Mouse (Mus musculus) lung, embryonic 15.5 days (tissue): ENCODE measurements at regions not wholly inside any gene's neighbourhood (a gene's known extent, or its start where the extent isn't known, plus 50 kb on each side); places are given as distances from the start of the nearest gene placed in this dataset.

Experiments
- ATAC-seq: fragments of 200-750 bp; cut with Nextera tagmentation; 2 replicates; pipeline ENCODE4 v1.8.0; 2017; ENCODE audit warnings: moderate number of reproducible peaks, borderline replicate concordance; ENCODE audit not compliant: low FRiP score, low TSS enrichment; ENCODE audit errors: extremely low read depth
- H3K27ac ChIP-seq: fragments of 300-500 bp; sonication (generic); 2 replicates; pipeline ENCODE4 v1.5.1; 2015; ENCODE audit warnings: moderate library complexity, mild to moderate bottlenecking, inconsistent platforms
- H3K27me3 ChIP-seq: fragments of 300-500 bp; sonication (generic); 2 replicates; pipeline ENCODE4 v1.6.1; 2015; ENCODE audit warnings: inconsistent platforms
- H3K36me3 ChIP-seq: fragments of 300-500 bp; sonication (generic); 2 replicates; pipeline ENCODE4 v1.6.1; 2015; ENCODE audit warnings: inconsistent platforms
- H3K4me1 ChIP-seq: fragments of 300-500 bp; sonication (generic); 2 replicates; pipeline ENCODE4 v1.6.1; 2015; ENCODE audit warnings: inconsistent platforms
- H3K4me2 ChIP-seq: fragments of 300-500 bp; sonication (generic); 2 replicates; pipeline ENCODE4 v1.6.1; 2015; ENCODE audit warnings: inconsistent platforms, mild to moderate bottlenecking, moderate library complexity
- H3K4me3 ChIP-seq: fragments of 300-500 bp; sonication (generic); 2 replicates; pipeline ENCODE4 v1.5.1; 2015; ENCODE audit warnings: mild to moderate bottlenecking, inconsistent platforms
- H3K9ac ChIP-seq: fragments of 300-500 bp; sonication (generic); 2 replicates; pipeline ENCODE4 v1.6.1; 2015; ENCODE audit warnings: inconsistent platforms
- H3K9me3 ChIP-seq: fragments of 300-500 bp; sonication (generic); 2 replicates; pipeline ENCODE4 v1.6.1; 2016; ENCODE audit warnings: inconsistent platforms
- WGBS: fragments of 180-500 bp; shearing (Covaris S2); methylation state at CpG from one replicate; pipeline ENCODE4 v1.1.7; 2015; 5-methylcytosine and 5-hydroxymethylcytosine counted together

GRCm38 (mm10) chr17:64502376-64502775 lies 98.2 kb upstream of the Man2a1 start:
- Histone ChIP-seq H3K27ac (no peak overlapping the region), H3K4me1 (0 out of 2 replicates have a peak, but pooled peaks cover 3% of the 10 kb centered on the region), H3K9ac (no peak overlapping the region), H3K4me2 (no peak overlapping the region), H3K9me3 (no peaks in the 10 kb centered on the region), H3K4me3 (no peak overlapping the region), H3K36me3 (no peaks in the 10 kb centered on the region), H3K27me3 (no peaks in the 10 kb centered on the region)
- 62% methylated on average over 2 of the region's 2 CpGs for WGBS
- no peak for ATAC-seq

DNA sequence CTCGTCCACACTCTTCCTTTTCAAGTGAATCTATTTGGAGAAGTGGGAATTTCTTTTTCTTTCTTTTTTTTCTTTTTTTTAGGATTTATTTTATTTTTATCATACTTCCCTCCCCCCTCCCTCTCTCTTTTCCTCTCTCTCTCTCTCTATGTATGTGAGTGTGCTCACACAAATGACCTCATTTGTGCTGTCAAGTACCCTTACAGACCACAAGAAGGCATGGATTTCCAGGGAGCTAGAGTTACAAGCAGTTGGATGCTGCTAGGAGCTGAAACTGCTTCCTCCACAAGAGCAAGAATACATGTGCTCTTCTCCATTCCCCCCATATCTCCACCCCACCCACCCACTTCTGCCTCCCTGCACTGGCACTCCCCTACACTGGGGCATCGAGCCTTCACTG lies 94.6 kb upstream of the Man2a1 start:
- no peaks in the 10 kb centered on the region for H3K4me1 ChIP-seq
- H3K9me3 ChIP-seq, result no peaks in the 10 kb centered on the region
- ATAC-seq, result 0 out of 2 replicates have a peak, but pooled peaks have one; percentile 39
- 70% methylated on average over 2 of the region's 2 CpGs for whole genome bisulfite sequencing
- H3K27me3 ChIP-seq, result no peaks in the 10 kb centered on the region
- no peak overlapping the region for H3K4me3 ChIP-seq
- H3K27ac ChIP-seq, result no peak overlapping the region
- no peak overlapping the region for H3K9ac ChIP-seq
- no peaks in the 10 kb centered on the region for H3K36me3 ChIP-seq
- H3K4me2 ChIP-seq, result no peak overlapping the region

DNA sequence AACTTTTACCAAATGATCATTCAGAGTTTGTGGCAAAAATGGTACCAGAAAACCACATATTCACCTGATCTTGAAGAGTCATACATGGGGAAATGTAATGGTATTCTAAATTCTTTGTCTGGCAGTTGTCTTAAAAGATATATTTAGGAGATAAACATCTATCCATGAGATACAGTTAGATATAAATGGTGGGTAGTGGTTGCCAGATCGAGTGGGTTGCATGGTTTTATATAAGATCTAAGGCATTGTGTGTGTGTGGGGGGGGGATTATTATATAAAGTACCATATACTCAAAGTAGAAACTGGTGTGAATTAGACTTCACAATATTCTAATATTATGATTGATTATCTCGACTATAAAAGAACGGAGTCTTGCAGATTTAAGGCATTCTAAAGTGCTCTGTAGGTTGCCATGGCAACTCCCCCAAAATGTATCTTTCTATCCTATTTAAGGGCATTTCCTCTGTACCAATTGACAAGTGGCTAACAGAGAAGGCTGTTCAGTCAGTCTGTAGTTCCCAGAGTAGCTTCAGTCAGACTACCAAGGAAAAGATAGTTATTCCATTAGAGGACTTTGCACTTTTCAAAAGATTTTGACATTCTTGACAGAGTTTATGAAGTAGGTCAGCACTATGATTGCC lies 89.3 kb upstream of the Man2a1 start:
- Histone ChIP-seq H3K36me3 (no peaks in the 10 kb centered on the region), H3K27ac (no peak overlapping the region), H3K27me3 (no peaks in the 10 kb centered on the region), H3K4me2 (no peak overlapping the region), H3K4me3 (no peak overlapping the region), H3K4me1 (no peaks in the 10 kb centered on the region), H3K9ac (no peak overlapping the region), H3K9me3 (no peaks in the 10 kb centered on the region)
- WGBS, result 75% methylated on average over 3 of the region's 3 CpGs
- ATAC-seq, result no peak

DNA sequence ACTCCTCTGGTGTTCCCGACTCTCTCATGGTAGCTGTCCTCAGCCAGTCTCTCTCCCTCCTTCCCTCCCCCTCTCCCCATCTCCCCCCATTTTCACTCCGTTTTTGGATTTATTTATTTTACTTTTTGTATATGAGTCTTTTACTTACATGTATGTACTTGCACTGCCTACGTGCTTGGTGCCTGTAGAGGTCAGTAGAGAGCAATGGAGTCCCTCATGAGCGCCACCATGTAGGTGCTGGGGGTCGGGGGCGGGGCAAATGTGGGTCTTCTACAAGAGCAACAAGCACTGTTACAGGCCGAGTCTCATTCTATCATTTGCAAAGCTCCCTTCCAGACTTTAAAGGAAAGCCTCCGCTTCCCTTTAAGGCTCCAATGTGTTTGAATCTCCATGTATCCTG lies 78.3 kb upstream of the Man2a1 start:
- H3K36me3 ChIP-seq, result no peaks in the 10 kb centered on the region
- no peak overlapping the region for H3K27ac ChIP-seq
- H3K4me3 ChIP-seq, result no peak overlapping the region
- ATAC-seq, result peak; percentile 39; the same call in 1 of the 2 replicates
- H3K4me2 ChIP-seq, result no peak overlapping the region
- WGBS, result 66% methylated on average over 8 of the region's 8 CpGs
- no peaks in the 10 kb centered on the region for H3K4me1 ChIP-seq
- H3K27me3 ChIP-seq, result no peaks in the 10 kb centered on the region
- H3K9ac ChIP-seq, result no peak overlapping the region
- no peaks in the 10 kb centered on the region for H3K9me3 ChIP-seq

DNA sequence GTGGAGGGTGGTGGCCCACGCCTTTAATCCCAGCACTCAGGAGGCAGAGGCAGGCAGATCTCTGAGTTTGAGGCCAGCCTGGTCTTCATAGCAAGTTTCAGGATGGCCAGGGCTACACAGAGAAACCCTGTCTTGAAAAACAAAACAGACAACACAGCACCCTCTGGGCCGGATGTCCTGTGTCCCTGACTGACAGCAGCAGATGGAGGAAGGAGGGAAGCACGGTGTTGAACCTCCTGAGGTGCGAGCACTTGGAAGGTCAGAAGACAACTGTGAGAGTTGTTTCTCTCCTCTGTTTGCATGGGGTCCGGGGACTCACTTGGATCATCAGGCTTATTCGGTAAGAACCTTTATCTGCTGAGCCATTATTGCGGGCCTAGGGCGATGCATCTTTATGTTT lies 76.6 kb upstream of the Man2a1 start:
- no peaks in the 10 kb centered on the region for H3K36me3 ChIP-seq

GRCm38 (mm10) chr17:64527817-64528216 lies 72.7 kb upstream of the Man2a1 start:
- Histone ChIP-seq H3K9me3 (no peaks in the 10 kb centered on the region), H3K4me2 (no peak overlapping the region), H3K4me1 (peaks cover 16% of the 10 kb centered on the region), H3K27me3 (no peaks in the 10 kb centered on the region), H3K36me3 (no peaks in the 10 kb centered on the region), H3K4me3 (no peak overlapping the region), H3K9ac (no peak overlapping the region), H3K27ac (peak overlapping the region; percentile 22; the same call in 1 of the 2 replicates)
- no peak for ATAC-seq
- WGBS, result 38% methylated on average over 7 of the region's 7 CpGs

More for the DNA sequence above, 76.6 kb upstream of the Man2a1 start:
- no peaks in the 10 kb centered on the region for H3K27me3 ChIP-seq
- no peak overlapping the region for H3K4me3 ChIP-seq
- no peaks in the 10 kb centered on the region for H3K9me3 ChIP-seq
- no peak overlapping the region for H3K4me2 ChIP-seq
- no peak overlapping the region for H3K9ac ChIP-seq
- H3K4me1 ChIP-seq, result peaks cover 11% of the 10 kb centered on the region
- no peak overlapping the region for H3K27ac ChIP-seq
- WGBS, result 87% methylated on average over 8 of the region's 8 CpGs
- no peak for ATAC-seq

DNA sequence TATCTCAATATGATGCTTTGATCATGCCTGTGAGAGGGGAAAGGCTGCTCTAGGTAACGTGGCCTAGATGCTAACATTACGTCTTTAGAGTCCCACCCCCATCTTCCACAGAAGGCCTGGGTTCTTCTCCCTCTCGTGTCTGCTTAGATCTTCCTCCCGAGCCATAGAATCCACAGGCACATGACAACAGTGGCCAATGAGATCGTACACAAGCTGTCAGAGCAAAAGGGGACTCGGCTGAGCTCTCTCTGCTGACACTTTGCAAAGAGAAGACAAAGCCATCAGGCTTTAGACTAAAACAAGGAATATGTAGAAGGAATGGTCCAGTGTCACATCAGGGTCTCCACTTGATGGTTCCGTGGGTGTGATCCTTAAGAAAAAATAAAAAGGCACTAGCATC lies 72.1 kb upstream of the Man2a1 start:
- 52% methylated on average over 7 of the region's 7 CpGs for WGBS
- Histone ChIP-seq H3K9me3 (no peaks in the 10 kb centered on the region), H3K27me3 (no peaks in the 10 kb centered on the region), H3K4me3 (no peak overlapping the region), H3K4me2 (no peak overlapping the region), H3K27ac (0 out of 2 replicates have a peak overlapping the region, but pooled peaks have one; percentile 22), H3K4me1 (peaks cover 16% of the 10 kb centered on the region), H3K36me3 (no peaks in the 10 kb centered on the region), H3K9ac (no peak overlapping the region)
- peak; percentile 47; the same call in 1 of the 2 replicates for ATAC-seq

- H3K27ac ChIP-seq, result no peak overlapping the region
- H3K9ac ChIP-seq, result no peak overlapping the region
- H3K4me3 ChIP-seq, result no peak overlapping the region
- H3K36me3 ChIP-seq, result no peaks in the 10 kb centered on the region
- H3K9me3 ChIP-seq, result no peaks in the 10 kb centered on the region
- H3K4me2 ChIP-seq, result no peak overlapping the region
- H3K4me1 ChIP-seq, result peaks cover 16% of the 10 kb centered on the region
- no peak for ATAC-seq
- WGBS, result 67% methylated on average over 14 of the region's 14 CpGs
- no peaks in the 10 kb centered on the region for H3K27me3 ChIP-seq
Observed at GRCm38 (mm10) chr17:64529296-64529994, 71.1 kb upstream of the Man2a1 start.

DNA sequence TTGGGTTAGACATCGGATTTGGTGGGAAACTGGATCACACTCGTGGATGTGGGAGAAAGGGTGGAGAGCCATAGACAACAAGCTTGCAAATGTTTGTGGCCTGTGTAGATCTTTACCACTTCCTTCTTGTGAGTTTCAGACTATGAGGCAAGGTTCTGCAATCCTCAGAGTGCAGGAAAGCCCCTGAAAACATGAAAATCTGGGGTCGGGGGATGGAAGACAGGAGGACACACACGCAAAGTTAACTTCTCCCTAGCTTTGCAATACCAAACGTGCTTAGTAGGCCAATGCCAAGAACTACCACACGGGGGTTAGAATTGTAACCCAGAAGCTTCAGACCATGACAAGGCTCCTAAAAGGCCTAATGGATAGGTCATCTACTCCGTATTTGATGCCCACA lies 69.4 kb upstream of the Man2a1 start:
- Histone ChIP-seq H3K4me2 (no peak overlapping the region), H3K9me3 (no peaks in the 10 kb centered on the region), H3K4me1 (peaks cover 16% of the 10 kb centered on the region), H3K9ac (no peak overlapping the region), H3K27ac (no peak overlapping the region), H3K27me3 (no peaks in the 10 kb centered on the region), H3K4me3 (no peak overlapping the region), H3K36me3 (no peaks in the 10 kb centered on the region)
- ATAC-seq, result no peak
- 87% methylated on average over 7 of the region's 7 CpGs for WGBS

DNA sequence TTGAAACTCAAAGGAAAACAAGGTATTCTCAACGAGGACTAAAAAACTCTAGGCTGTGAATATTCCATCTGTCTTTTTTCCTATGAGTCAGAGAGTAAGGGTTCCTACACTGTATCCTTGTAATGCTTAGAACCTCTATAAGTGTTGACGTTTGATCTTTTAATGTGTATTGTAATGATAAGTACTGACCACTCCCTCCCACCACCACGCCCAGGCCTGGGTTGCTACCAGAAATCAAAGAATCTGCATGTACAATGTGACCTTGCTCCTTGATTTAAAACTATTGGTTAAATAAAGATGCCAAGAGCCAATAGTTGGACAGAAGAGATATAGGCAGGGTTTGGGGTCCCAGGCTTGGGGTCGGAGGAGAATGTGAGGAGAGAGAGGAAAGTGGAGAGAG lies 66.2 kb upstream of the Man2a1 start:
- H3K9ac ChIP-seq, result no peak overlapping the region
- H3K36me3 ChIP-seq, result no peaks in the 10 kb centered on the region
- H3K9me3 ChIP-seq, result no peaks in the 10 kb centered on the region
- H3K27ac ChIP-seq, result no peak overlapping the region
- H3K27me3 ChIP-seq, result no peaks in the 10 kb centered on the region
- no peak overlapping the region for H3K4me3 ChIP-seq
- WGBS, result 75% methylated on average over 4 of the region's 4 CpGs
- H3K4me1 ChIP-seq, result 0 out of 2 replicates have a peak, but pooled peaks cover under 1% of the 10 kb centered on the region
- no peak for ATAC-seq
- no peak overlapping the region for H3K4me2 ChIP-seq

- no peaks in the 10 kb centered on the region for H3K36me3 ChIP-seq
- no peaks in the 10 kb centered on the region for H3K9me3 ChIP-seq
- no peaks in the 10 kb centered on the region for H3K4me1 ChIP-seq
- H3K9ac ChIP-seq, result no peak overlapping the region
- H3K4me2 ChIP-seq, result no peak overlapping the region
- no peak overlapping the region for H3K27ac ChIP-seq
- no peaks in the 10 kb centered on the region for H3K27me3 ChIP-seq
- no peak for ATAC-seq
- 15% methylated on average over 10 of the region's 10 CpGs for WGBS
- no peak overlapping the region for H3K4me3 ChIP-seq
Observed at GRCm38 (mm10) chr17:64538520-64538953, 62.0 kb upstream of the Man2a1 start.

DNA sequence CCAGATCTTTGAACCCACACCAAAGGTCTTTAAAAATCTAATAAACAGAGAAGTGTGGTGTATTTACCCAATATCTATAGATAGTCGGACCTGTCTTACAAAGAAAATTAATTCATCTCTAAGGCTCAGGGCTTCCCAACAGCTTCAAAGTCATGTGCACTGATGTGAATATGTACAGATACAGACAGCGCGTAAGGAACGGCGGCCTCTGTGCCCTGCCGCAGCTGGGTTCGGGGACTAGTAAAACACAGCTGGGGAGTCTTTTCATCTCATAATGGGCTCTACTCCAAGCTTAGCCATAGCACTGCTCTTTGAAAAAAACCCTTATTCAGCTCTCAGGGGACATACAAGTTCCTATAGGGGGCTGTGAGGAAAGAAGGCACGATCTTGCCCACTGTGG lies 60.1 kb upstream of the Man2a1 start:
- WGBS, result 69% methylated on average over 8 of the region's 8 CpGs
- Histone ChIP-seq H3K9me3 (no peaks in the 10 kb centered on the region), H3K4me3 (no peak overlapping the region), H3K27ac (no peak overlapping the region), H3K9ac (no peak overlapping the region), H3K4me2 (no peak overlapping the region), H3K27me3 (no peaks in the 10 kb centered on the region), H3K36me3 (no peaks in the 10 kb centered on the region), H3K4me1 (no peaks in the 10 kb centered on the region)
- no peak for ATAC-seq
